Mouse (Mus musculus) lung, adult 2 months (tissue): ENCODE data around the gene 2010111I01Rik.

Experiments used
- CTCF ChIP-seq: fragments of 200-500 bp; IDR thresholded peaks from 2 replicates; pipeline ENCODE4 v1.5.1; 2011; ENCODE audit warnings: mild to moderate bottlenecking, low read length, control low read depth; ENCODE audit not compliant: insufficient read depth
- POLR2A ChIP-seq: fragments of 200-500 bp; IDR thresholded peaks from 2 replicates; pipeline ENCODE4 v1.6.1; 2011; ENCODE audit warnings: low read depth, mild to moderate bottlenecking, control low read depth, low read length, borderline replicate concordance; ENCODE audit errors: extremely low read depth

DNA sequence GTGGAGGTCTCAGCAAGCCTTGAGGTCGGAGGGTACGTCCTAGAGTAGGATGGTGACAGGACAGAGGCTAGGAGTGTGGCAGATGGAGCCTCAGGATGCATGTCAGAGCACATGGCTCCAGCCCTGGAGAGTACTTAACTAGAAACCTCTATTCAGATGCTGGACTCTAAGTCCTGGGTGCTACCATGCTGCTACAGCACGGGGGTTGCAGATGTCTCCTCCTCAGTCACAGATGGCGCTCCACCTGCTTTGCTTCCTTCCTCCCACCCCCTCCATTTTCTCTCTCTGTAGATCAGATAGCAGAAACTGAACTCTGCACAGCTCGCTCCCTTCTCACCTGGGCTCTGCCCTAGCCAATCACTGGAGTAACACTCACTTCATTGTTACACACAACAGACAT is 342.1 kb downstream of the 2010111I01Rik start:
- TF ChIP-seq CTCF (no peak), POLR2A (no peak)
